9 mouse cellular contexts compared by ENCODE assay signal in the genomic region with DNA sequence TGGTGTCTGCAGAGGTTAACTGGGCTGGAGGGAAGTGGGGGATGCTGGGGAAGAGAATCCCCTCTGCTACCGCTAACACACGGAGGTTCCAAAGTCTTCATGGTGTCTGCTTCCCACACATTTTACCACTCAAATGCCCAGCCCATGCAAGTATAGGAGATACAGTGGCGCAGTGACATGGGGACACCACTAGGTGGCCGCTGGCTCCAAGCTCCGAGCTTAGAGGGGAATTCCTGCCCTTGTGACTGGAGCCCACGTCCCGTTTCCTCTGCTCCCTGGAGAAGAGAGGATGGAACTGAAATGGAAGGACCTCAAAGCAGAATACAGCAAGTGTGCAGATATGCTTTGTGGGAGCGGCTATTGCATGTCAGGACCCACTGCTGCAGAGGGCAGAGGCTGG.
DNase-seq lines count a peak whose midpoint lies in the region; ATAC-seq and TF ChIP-seq lines count a peak whose summit lies in the region.
"Had no signal": no experiment of that assay in that cellular context is flagged by ENCODE, and none has a peak within 500 bp of the region (broad histone marks: within the 10 kb centered on the region; RNA-seq: fewer than 3 reads in every experiment).

No protein-coding gene starts in this region.

- peak; percentile 13 for DNase-seq in CD4-positive, CD25-positive, alpha-beta regulatory T cell, adult 2 months (ENCODE audit: low read depth, low spot score)
- peak; percentile 82 for DNase-seq in midbrain, embryonic 14.5 days
- peak; percentile 24 for DNase-seq in hindlimb bud, embryonic 11.5 days (ENCODE audit: extremely low spot score, low read depth, low spot score)
- peak; percentile 41 for DNase-seq in lung, adult 18-20 months

- no peaks in the 10 kb centered on the region for H3K4me1 ChIP-seq in midbrain, embryonic 14.5 days (ENCODE audit: control insufficient read depth, insufficient read depth, low read length)
- H3K4me1 ChIP-seq in midbrain, embryonic 13.5 days (replicated peaks) = no peaks in the 10 kb centered on the region
- H3K4me1 ChIP-seq in small intestine, adult 2 months (ENCODE audit: control insufficient read depth, insufficient read depth, insufficient read length, low read length) = peaks cover 2% of the 10 kb centered on the region; the same call in 1 of the 2 replicates

- H3K36me3 ChIP-seq in midbrain, embryonic 14.5 days (ENCODE audit: control insufficient read depth, insufficient read depth, low read length) = no peaks in the 10 kb centered on the region
- no peaks in the 10 kb centered on the region for H3K36me3 ChIP-seq in midbrain, embryonic 13.5 days
- H3K36me3 ChIP-seq in small intestine, adult 2 months (ENCODE audit: control insufficient read depth, insufficient read depth, low read length) = no peaks in the 10 kb centered on the region
- H3K36me3 ChIP-seq: heart, embryonic 13.5 days had no signal

- H3K4me3 ChIP-seq in midbrain, embryonic 14.5 days (replicated peaks; ENCODE audit: low read depth, low read length) = no peak overlapping the region
- H3K4me3 ChIP-seq in midbrain, embryonic 13.5 days (replicated peaks) = no peak overlapping the region
- no peak overlapping the region for H3K4me3 ChIP-seq in small intestine, adult 2 months (ENCODE audit: low read depth, low read length)
- H3K4me3 ChIP-seq: heart, embryonic 13.5 days had no signal

- no peak for TF ChIP-seq POLR2A in small intestine, adult 2 months (IDR thresholded peaks at IDR 0.05; ENCODE audit: low read depth, low read length)

- H3K27me3 ChIP-seq in midbrain, embryonic 14.5 days (ENCODE audit: control insufficient read depth, insufficient read depth, low read length) = no peaks in the 10 kb centered on the region
- 0 out of 2 replicates have a peak, but pooled peaks cover 7% of the 10 kb centered on the region for H3K27me3 ChIP-seq in midbrain, embryonic 13.5 days
- H3K27me3 ChIP-seq in small intestine, adult 2 months (ENCODE audit: control insufficient read depth, insufficient read depth, low read length) = no peaks in the 10 kb centered on the region; the same call in 1 of the 2 replicates

- H3K4me2 ChIP-seq in midbrain, embryonic 14.5 days (ENCODE audit: low read length) = no peak overlapping the region
- H3K4me2 ChIP-seq in midbrain, embryonic 13.5 days (replicated peaks) = no peak overlapping the region
- H3K4me2 ChIP-seq: heart, embryonic 13.5 days had no signal

- TF ChIP-seq CTCF in small intestine, adult 2 months (IDR thresholded peaks at IDR 0.05; ENCODE audit: extremely low read depth, insufficient read length, insufficient replicate concordance, low read depth, low read length) = peak; percentile 64; the same call in 1 of the 2 replicates

- H3K9me3 ChIP-seq in midbrain, embryonic 14.5 days (ENCODE audit: control insufficient read depth, low read length) = no peaks in the 10 kb centered on the region
- no peaks in the 10 kb centered on the region for H3K9me3 ChIP-seq in midbrain, embryonic 13.5 days
- H3K9me3 ChIP-seq: heart, embryonic 13.5 days had no signal

- WGBS in midbrain, embryonic 14.5 days = 16% methylated on average over 8 of the region's 8 CpGs
- 17% methylated on average over 8 of the region's 8 CpGs for WGBS in midbrain, embryonic 13.5 days
- 12% methylated on average over 8 of the region's 8 CpGs for WGBS in small intestine, adult 2 months

- no peak for ATAC-seq in CD4-positive, CD25-positive, alpha-beta regulatory T cell, adult 4 months
- no peak; the same call in 1 of the 2 replicates for ATAC-seq in midbrain, embryonic 14.5 days (ENCODE audit: low FRiP score, low TSS enrichment)
- ATAC-seq in midbrain, embryonic 13.5 days = no peak
- peak; percentile 86 for ATAC-seq in common myeloid progenitor, adult 5-6 weeks (replicated peaks; ENCODE audit: low read depth, poor library complexity, severe bottlenecking)

- H3K9ac ChIP-seq in midbrain, embryonic 14.5 days (replicated peaks; ENCODE audit: low read length) = no peak overlapping the region
- no peak overlapping the region for H3K9ac ChIP-seq in midbrain, embryonic 13.5 days (replicated peaks)
- H3K9ac ChIP-seq: heart, embryonic 13.5 days had no signal

- H3K27ac ChIP-seq in midbrain, embryonic 14.5 days (replicated peaks; ENCODE audit: low read depth, low read length) = no peak overlapping the region
- no peak overlapping the region for H3K27ac ChIP-seq in midbrain, embryonic 13.5 days
- no peak overlapping the region for H3K27ac ChIP-seq in small intestine, adult 2 months (ENCODE audit: insufficient read depth, low read depth, low read length)
- H3K27ac ChIP-seq: heart, embryonic 13.5 days had no signal

Comparison
In these comparisons a context has a peak if more than half of its experiments do, and no peak if none do; other contexts are left out.
1. DNase-seq: peak in every context shown above with its lines; median percentile 82 in midbrain, embryonic 14.5 days; 41 in lung, adult 18-20 months; 24 in hindlimb bud, embryonic 11.5 days; 13 in CD4-positive, CD25-positive, alpha-beta regulatory T cell, adult 2 months.